Comparison of ENCODE assay signal across 23 mouse cellular contexts in the genomic region with DNA sequence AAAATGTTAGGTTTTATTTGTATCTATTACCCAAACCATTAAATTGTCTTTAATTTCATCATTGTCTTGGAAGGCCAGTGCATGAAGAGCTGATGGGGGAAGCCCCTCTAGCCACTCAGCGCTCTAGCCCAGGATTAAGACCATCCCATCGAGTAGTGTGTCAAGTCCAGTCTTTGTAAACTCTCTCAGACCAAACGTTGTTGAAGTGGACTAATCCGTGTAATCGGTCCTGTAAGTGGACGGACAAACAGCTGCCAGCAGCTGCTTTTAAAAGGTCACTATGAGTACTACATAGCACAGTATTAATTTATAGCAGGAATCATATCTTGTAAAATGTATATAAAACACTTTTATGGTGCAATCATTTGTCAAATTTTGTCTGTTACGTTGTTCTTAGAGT. TPM values are rescaled to one million over a fixed set of nuclear protein-coding genes. Genes with fewer than 3 reads are reported as not detected.
A peak's percentile ranks its signal among the peaks of the same experiment; 100 is the strongest.
DNase-seq lines count a peak whose midpoint lies in the region; ATAC-seq and TF ChIP-seq lines count a peak whose summit lies in the region.
"Had no signal": no experiment of that assay in that cellular context is flagged by ENCODE, and none has a peak within 500 bp of the region (broad histone marks: within the 10 kb centered on the region; RNA-seq: fewer than 3 reads in every experiment).

No protein-coding gene starts in this region.

- no peak overlapping the region for H3K9ac ChIP-seq in kidney, postnatal 0 days (ENCODE audit: low read depth, low read length)
- no peak overlapping the region for H3K9ac ChIP-seq in lung, embryonic 15.5 days
- H3K9ac ChIP-seq in intestine, embryonic 15.5 days, result no peak overlapping the region
- H3K9ac ChIP-seq in stomach, embryonic 15.5 days, result no peak overlapping the region
- H3K9ac ChIP-seq: forebrain, embryonic 13.5 days; hindbrain, embryonic 15.5 days; limb, embryonic 15.5 days; liver, embryonic 14.5 days had no signal

- H3K9me3 ChIP-seq in kidney, postnatal 0 days (replicated peaks; ENCODE audit: low read length), result no peaks in the 10 kb centered on the region
- H3K9me3 ChIP-seq in lung, embryonic 15.5 days, result no peaks in the 10 kb centered on the region
- no peaks in the 10 kb centered on the region for H3K9me3 ChIP-seq in intestine, embryonic 15.5 days
- H3K9me3 ChIP-seq in stomach, embryonic 15.5 days, result no peaks in the 10 kb centered on the region
- H3K9me3 ChIP-seq: forebrain, embryonic 13.5 days; hindbrain, embryonic 15.5 days; limb, embryonic 15.5 days had no signal

- DNase-seq in kidney, postnatal 0 days (ENCODE audit: low spot score), result peak; percentile 82
- no peak for DNase-seq in kidney, adult 11 months
- DNase-seq in lung, postnatal 10 days, result no peak
- no peak for DNase-seq in frontal cortex, postnatal 14 days (ENCODE audit: low spot score in 2 of 2)
- DNase-seq: adrenal gland, adult 8-10 months; cerebellum, adult 11-12 months; cerebellum, postnatal 14 days; kidney, adult 18-20 months; layer of hippocampus, adult 9-11 months; left cerebral cortex, postnatal 4 days; midbrain, embryonic 14.5 days; retina, postnatal 1 day; right cerebral cortex, postnatal 25 days; spleen, adult 18-20 months had no signal

- H3K4me1 ChIP-seq in kidney, postnatal 0 days (replicated peaks; ENCODE audit: insufficient read depth, low read length), result no peaks in the 10 kb centered on the region
- no peaks in the 10 kb centered on the region for H3K4me1 ChIP-seq in lung, embryonic 15.5 days
- H3K4me1 ChIP-seq in intestine, embryonic 15.5 days (replicated peaks), result 0 out of 2 replicates have a peak, but pooled peaks cover 4% of the 10 kb centered on the region
- H3K4me1 ChIP-seq in stomach, embryonic 15.5 days, result 0 out of 2 replicates have a peak, but pooled peaks cover 4% of the 10 kb centered on the region
- H3K4me1 ChIP-seq: forebrain, embryonic 13.5 days; hindbrain, embryonic 15.5 days had no signal

- no peak overlapping the region for H3K4me2 ChIP-seq in kidney, postnatal 0 days (ENCODE audit: low read length)
- no peak overlapping the region for H3K4me2 ChIP-seq in lung, embryonic 15.5 days
- H3K4me2 ChIP-seq in intestine, embryonic 15.5 days (replicated peaks), result no peak overlapping the region
- H3K4me2 ChIP-seq in stomach, embryonic 15.5 days, result no peak overlapping the region
- H3K4me2 ChIP-seq: forebrain, embryonic 13.5 days; heart, embryonic 11.5 days; hindbrain, embryonic 15.5 days; limb, embryonic 15.5 days had no signal

- no peak for TF ChIP-seq CTCF in kidney, postnatal 0 days (IDR thresholded peaks at IDR 0.05; ENCODE audit: low read depth)

- peak; percentile 59; the same call in 1 of the 2 replicates for ATAC-seq in kidney, postnatal 0 days (replicated peaks; ENCODE audit: low FRiP score, low read depth)
- ATAC-seq in lung, embryonic 15.5 days (ENCODE audit: borderline replicate concordance, extremely low read depth, low FRiP score, low TSS enrichment), result peak; percentile 64; the same call in 1 of the 2 replicates
- ATAC-seq in intestine, embryonic 15.5 days, result peak; percentile 79
- ATAC-seq in stomach, embryonic 15.5 days (ENCODE audit: insufficient read depth, low FRiP score, low read depth), result peak; percentile 65; the same call in 1 of the 2 replicates
- ATAC-seq: activated CD4-positive, CD25-positive, alpha-beta regulatory T cell, adult 4 months; forebrain, embryonic 13.5 days had no signal

- H3K27me3 ChIP-seq in kidney, postnatal 0 days (ENCODE audit: insufficient read depth, low read length), result no peaks in the 10 kb centered on the region
- no peaks in the 10 kb centered on the region for H3K27me3 ChIP-seq in lung, embryonic 15.5 days
- no peaks in the 10 kb centered on the region for H3K27me3 ChIP-seq in intestine, embryonic 15.5 days (replicated peaks)
- no peaks in the 10 kb centered on the region for H3K27me3 ChIP-seq in stomach, embryonic 15.5 days (replicated peaks)
- H3K27me3 ChIP-seq: forebrain, embryonic 13.5 days; hindbrain, embryonic 15.5 days; limb, embryonic 15.5 days had no signal

- H3K36me3 ChIP-seq in kidney, postnatal 0 days (ENCODE audit: insufficient read depth, low read length), result no peaks in the 10 kb centered on the region
- H3K36me3 ChIP-seq in lung, embryonic 15.5 days, result 0 out of 2 replicates have a peak, but pooled peaks cover 7% of the 10 kb centered on the region
- no peaks in the 10 kb centered on the region for H3K36me3 ChIP-seq in intestine, embryonic 15.5 days
- H3K36me3 ChIP-seq in stomach, embryonic 15.5 days, result no peaks in the 10 kb centered on the region
- H3K36me3 ChIP-seq: limb, embryonic 15.5 days had no signal

- H3K4me3 ChIP-seq in kidney, postnatal 0 days (replicated peaks; ENCODE audit: low read depth, low read length), result no peak overlapping the region
- no peak overlapping the region for H3K4me3 ChIP-seq in lung, embryonic 15.5 days
- H3K4me3 ChIP-seq in intestine, embryonic 15.5 days (replicated peaks), result no peak overlapping the region
- no peak overlapping the region for H3K4me3 ChIP-seq in stomach, embryonic 15.5 days (replicated peaks)
- H3K4me3 ChIP-seq: forebrain, embryonic 13.5 days; hindbrain, embryonic 15.5 days; limb, embryonic 15.5 days had no signal

- H3K27ac ChIP-seq in kidney, postnatal 0 days, result peak overlapping the region; percentile 54; the same call in 1 of the 2 replicates
- peak overlapping the region; percentile 22; the same call in 1 of the 2 replicates for H3K27ac ChIP-seq in lung, embryonic 15.5 days
- no peak overlapping the region for H3K27ac ChIP-seq in intestine, embryonic 15.5 days
- H3K27ac ChIP-seq in stomach, embryonic 15.5 days, result peak overlapping the region; percentile 8; the same call in 1 of the 2 replicates
- H3K27ac ChIP-seq: forebrain, embryonic 13.5 days; hindbrain, embryonic 15.5 days; limb, embryonic 15.5 days; liver, embryonic 14.5 days had no signal

- WGBS in kidney, postnatal 0 days, result 69% methylated on average over 7 of the region's 7 CpGs
- 48% methylated on average over 7 of the region's 7 CpGs for WGBS in lung, embryonic 15.5 days
- 49% methylated on average over 7 of the region's 7 CpGs for WGBS in intestine, embryonic 15.5 days
- WGBS in stomach, embryonic 15.5 days, result 39% methylated on average over 7 of the region's 7 CpGs

RNA-seq across cellular contexts. Expression of a gene that starts 6.2 kb away (rescaled TPM):
- polyA plus RNA-seq in kidney, postnatal 0 days (2015; fragmentation: Nextera tagmentation; extraction: Ambion mirVana), result 0.13 and 0.15 TPM in 2 replicates
- polyA plus RNA-seq in lung, embryonic 15.5 days (2015; fragmentation: Nextera tagmentation; extraction: Ambion mirVana), result 1.1 and 1.3 TPM in 2 replicates
- 0.24 and 0.29 TPM in 2 replicates for polyA plus RNA-seq in intestine, embryonic 15.5 days (2015; fragmentation: Nextera tagmentation; extraction: Ambion mirVana)
- polyA plus RNA-seq in stomach, embryonic 15.5 days (2015; fragmentation: Nextera tagmentation; extraction: Ambion mirVana), result 0.63 and 0.73 TPM in 2 replicates
- polyA plus RNA-seq: activated CD4-positive, CD25-positive, alpha-beta regulatory T cell, adult 4 months; limb, embryonic 15.5 days had no signal

RNA-seq across cellular contexts. Expression of a gene that starts 55.5 kb away (rescaled TPM):
- polyA plus RNA-seq in kidney, postnatal 0 days (2015; fragmentation: Nextera tagmentation; extraction: Ambion mirVana), result 13.2 and 16.2 TPM in 2 replicates
- 13.1 and 14.6 TPM in 2 replicates for polyA plus RNA-seq in lung, embryonic 15.5 days (2015; fragmentation: Nextera tagmentation; extraction: Ambion mirVana)
- polyA plus RNA-seq in intestine, embryonic 15.5 days (2015; fragmentation: Nextera tagmentation; extraction: Ambion mirVana), result 10.4 and 11.0 TPM in 2 replicates
- polyA plus RNA-seq in stomach, embryonic 15.5 days (2015; fragmentation: Nextera tagmentation; extraction: Ambion mirVana), result 11.1 and 13.5 TPM in 2 replicates
